ENCODE assay signal across 8 mouse cellular contexts in genomic region chr17:28951831-28952799, GRCm38 (mm10). TPM values are rescaled to one million over a fixed set of nuclear protein-coding genes. Genes with fewer than 3 reads are reported as not detected.
DNase-seq lines count a peak whose midpoint lies in the region; ATAC-seq and TF ChIP-seq lines count a peak whose summit lies in the region.

Gene Kctd20, plus strand, starts transcription at chr17:28951950.

- peaks cover 11% of the 10 kb centered on the region for H3K9me3 ChIP-seq in erythroblast, embryonic 14.5 days (ENCODE audit: control insufficient read depth, low read length)
- H3K9me3 ChIP-seq in heart, embryonic 12.5 days (replicated peaks), result peaks cover 5% of the 10 kb centered on the region; the same call in 1 of the 2 replicates
- H3K9me3 ChIP-seq in kidney, postnatal 0 days (replicated peaks; ENCODE audit: low read length), result 0 out of 2 replicates have a peak, but pooled peaks cover 5% of the 10 kb centered on the region
- H3K9me3 ChIP-seq in liver, embryonic 11.5 days (ENCODE audit: control insufficient read depth, low read length), result no peaks in the 10 kb centered on the region
- H3K9me3 ChIP-seq in stomach, embryonic 14.5 days (ENCODE audit: control insufficient read depth, low read depth, low read length), result no peaks in the 10 kb centered on the region

- peak within 1 kb of the TSS; percentile 82 for H3K4me3 ChIP-seq in C2C12 (ENCODE audit: insufficient read depth, poor library complexity, severe bottlenecking)
- H3K4me3 ChIP-seq in erythroblast, embryonic 14.5 days (replicated peaks), result peak within 1 kb of the TSS; percentile 73
- peak within 1 kb of the TSS; percentile 67 for H3K4me3 ChIP-seq in heart, embryonic 12.5 days
- peak within 1 kb of the TSS; percentile 50 for H3K4me3 ChIP-seq in kidney, postnatal 0 days (replicated peaks; ENCODE audit: low read depth, low read length)
- H3K4me3 ChIP-seq in liver, embryonic 11.5 days (ENCODE audit: low read depth, low read length), result peak within 1 kb of the TSS; percentile 60
- peak within 1 kb of the TSS; percentile 65 for H3K4me3 ChIP-seq in stomach, embryonic 14.5 days (ENCODE audit: low read depth, low read length)

- H3K79me2 ChIP-seq in C2C12 (ENCODE audit: control insufficient read depth, insufficient read depth), result peaks cover 49% of the 10 kb centered on the region

- under 1% methylated on average over 78 of the region's 80 CpGs for WGBS in heart, embryonic 12.5 days
- under 1% methylated on average over 69 of the region's 80 CpGs for WGBS in kidney, postnatal 0 days
- under 1% methylated on average over 79 of the region's 80 CpGs for WGBS in liver, embryonic 11.5 days
- WGBS in stomach, embryonic 14.5 days, result under 1% methylated on average over 80 of the region's 80 CpGs

- DNase-seq in brain, embryonic 14.5 days (ENCODE audit: low read depth), result peak; percentile 96
- peak; percentile 86 for DNase-seq in kidney, postnatal 0 days (ENCODE audit: low spot score)
- peak; percentile 98 for DNase-seq in liver, embryonic 11.5 days (ENCODE audit: low spot score)
- DNase-seq in naive thymus-derived CD4-positive, alpha-beta T cell, adult 2 months (ENCODE audit: low read depth), result peak; percentile 94

- H3K9ac ChIP-seq in heart, embryonic 12.5 days, result peak within 1 kb of the TSS; percentile 76
- peak within 1 kb of the TSS; percentile 83 for H3K9ac ChIP-seq in kidney, postnatal 0 days (ENCODE audit: low read depth, low read length)
- H3K9ac ChIP-seq in liver, embryonic 11.5 days (ENCODE audit: low read depth, low read length), result peak within 1 kb of the TSS; percentile 85
- H3K9ac ChIP-seq in stomach, embryonic 14.5 days (replicated peaks; ENCODE audit: low read depth, low read length), result peak within 1 kb of the TSS; percentile 64

- H3K79me3 ChIP-seq in C2C12 (ENCODE audit: low read depth), result peaks cover 46% of the 10 kb centered on the region

- H3K27ac ChIP-seq in heart, embryonic 12.5 days (ENCODE audit: poor library complexity, severe bottlenecking), result peak within 1 kb of the TSS; percentile 89
- H3K27ac ChIP-seq in kidney, postnatal 0 days, result peak within 1 kb of the TSS; percentile 91
- peak within 1 kb of the TSS; percentile 87 for H3K27ac ChIP-seq in liver, embryonic 11.5 days (ENCODE audit: low read depth, low read length)
- peak within 1 kb of the TSS; percentile 96 for H3K27ac ChIP-seq in stomach, embryonic 14.5 days (ENCODE audit: low read length)

- peak within 1 kb of the TSS; percentile 92 for H3ac ChIP-seq in C2C12 (ENCODE audit: control insufficient read depth, insufficient read length, low read depth)

- H3K4me1 ChIP-seq in erythroblast, embryonic 14.5 days (ENCODE audit: control insufficient read depth), result peaks cover 43% of the 10 kb centered on the region
- peaks cover 19% of the 10 kb centered on the region for H3K4me1 ChIP-seq in heart, embryonic 12.5 days (replicated peaks)
- H3K4me1 ChIP-seq in kidney, postnatal 0 days (replicated peaks; ENCODE audit: insufficient read depth, low read length), result peaks cover 15% of the 10 kb centered on the region
- H3K4me1 ChIP-seq in liver, embryonic 11.5 days (replicated peaks; ENCODE audit: control insufficient read depth, insufficient read depth, low read length), result peaks cover 21% of the 10 kb centered on the region
- peaks cover 14% of the 10 kb centered on the region for H3K4me1 ChIP-seq in stomach, embryonic 14.5 days (ENCODE audit: control insufficient read depth, insufficient read depth, low read length)

- peak; percentile 100 for TF ChIP-seq POLR2A in brain, embryonic 14.5 days (IDR thresholded peaks at IDR 0.05; ENCODE audit: borderline replicate concordance, extremely low read depth, insufficient read depth, insufficient read length, poor library complexity, severe bottlenecking)

- H3K27me3 ChIP-seq in C2C12 (ENCODE audit: control insufficient read depth, insufficient read depth, insufficient read length), result no peaks in the 10 kb centered on the region
- H3K27me3 ChIP-seq in erythroblast, embryonic 14.5 days (ENCODE audit: control insufficient read depth), result peaks cover 4% of the 10 kb centered on the region; the same call in 1 of the 2 replicates
- H3K27me3 ChIP-seq in heart, embryonic 12.5 days (replicated peaks), result no peaks in the 10 kb centered on the region
- H3K27me3 ChIP-seq in kidney, postnatal 0 days (ENCODE audit: insufficient read depth, low read length), result no peaks in the 10 kb centered on the region
- no peaks in the 10 kb centered on the region for H3K27me3 ChIP-seq in liver, embryonic 11.5 days (replicated peaks; ENCODE audit: control insufficient read depth, insufficient read depth, low read length)
- no peaks in the 10 kb centered on the region for H3K27me3 ChIP-seq in stomach, embryonic 14.5 days (ENCODE audit: control insufficient read depth, insufficient read depth, low read length)

- TF ChIP-seq CTCF in C2C12 (IDR thresholded peaks at IDR 0.05; ENCODE audit: control insufficient read depth, insufficient read depth, insufficient read length), result no peak
- no peak for TF ChIP-seq CTCF in brain, embryonic 14.5 days (IDR thresholded peaks at IDR 0.05; ENCODE audit: borderline replicate concordance, extremely low read depth, insufficient read depth, insufficient read length)
- TF ChIP-seq CTCF in kidney, postnatal 0 days (IDR thresholded peaks at IDR 0.05; ENCODE audit: low read depth), result no peak

- peak; percentile 94 for ATAC-seq in heart, embryonic 12.5 days (ENCODE audit: insufficient number of reproducible peaks, low FRiP score)
- peak; percentile 93 for ATAC-seq in kidney, postnatal 0 days (replicated peaks; ENCODE audit: low FRiP score, low read depth)
- ATAC-seq in liver, embryonic 11.5 days (replicated peaks; ENCODE audit: low FRiP score), result peak; percentile 89
- ATAC-seq in stomach, embryonic 14.5 days (ENCODE audit: insufficient number of reproducible peaks, insufficient read depth, low FRiP score, low read depth), result peak; percentile 92

- peaks cover 5% of the 10 kb centered on the region for H3K36me3 ChIP-seq in C2C12 (ENCODE audit: control insufficient read depth, insufficient read depth)
- peaks cover 33% of the 10 kb centered on the region for H3K36me3 ChIP-seq in erythroblast, embryonic 14.5 days (ENCODE audit: control insufficient read depth)
- peaks cover 6% of the 10 kb centered on the region; the same call in 1 of the 2 replicates for H3K36me3 ChIP-seq in heart, embryonic 12.5 days
- H3K36me3 ChIP-seq in kidney, postnatal 0 days (ENCODE audit: insufficient read depth, low read length), result no peaks in the 10 kb centered on the region
- H3K36me3 ChIP-seq in liver, embryonic 11.5 days (ENCODE audit: control insufficient read depth, insufficient read depth, low read length), result peaks cover 4% of the 10 kb centered on the region; the same call in 1 of the 2 replicates
- H3K36me3 ChIP-seq in stomach, embryonic 14.5 days (ENCODE audit: control insufficient read depth, insufficient read depth, low read length), result no peaks in the 10 kb centered on the region; the same call in 1 of the 2 replicates

- H3K4me2 ChIP-seq in heart, embryonic 12.5 days, result peak within 1 kb of the TSS; percentile 86
- peak within 1 kb of the TSS; percentile 81 for H3K4me2 ChIP-seq in kidney, postnatal 0 days (ENCODE audit: low read length)
- peak within 1 kb of the TSS; percentile 93 for H3K4me2 ChIP-seq in liver, embryonic 11.5 days
- peak within 1 kb of the TSS; percentile 89 for H3K4me2 ChIP-seq in stomach, embryonic 14.5 days (replicated peaks; ENCODE audit: low read depth, low read length)

TF ChIP-seq in C2C12, 6 proteins besides CTCF, POLR2A, EP300 and RAD21:
- TF ChIP-seq MAX (IDR thresholded peaks at IDR 0.05), result no peak
- TF ChIP-seq FOSL1 (IDR thresholded peaks at IDR 0.05; ENCODE audit: insufficient read depth, low read length, poor library complexity, severe bottlenecking), result no peak

RNA-seq across cellular contexts. Expression of gene Kctd20, which starts in this region (rescaled TPM):
- 33.0 TPM for polyA plus RNA-seq in C2C12 (2012; fragmentation: generic; extraction: Trizol)
- polyA plus RNA-seq in brain, embryonic 14.5 days (2012; rRNA removed), result 73.1 and 75.8 TPM in 2 replicates
- 11.3 and 19.7 TPM in 2 replicates for polyA plus RNA-seq in erythroblast, embryonic 14.5 days (2012)
- polyA plus RNA-seq in heart, embryonic 12.5 days (2016; fragmentation: Nextera tagmentation; extraction: Ambion mirVana), result 75.8 and 77.5 TPM in 2 replicates
- polyA plus RNA-seq in kidney, postnatal 0 days (2015; fragmentation: Nextera tagmentation; extraction: Ambion mirVana), result 54.5 and 58.8 TPM in 2 replicates
- 75.2 and 89.2 TPM in 2 replicates for polyA plus RNA-seq in liver, embryonic 11.5 days (2014; fragmentation: Nextera tagmentation; extraction: Ambion mirVana)
- polyA plus RNA-seq in stomach, embryonic 14.5 days (2014; fragmentation: Nextera tagmentation; extraction: Ambion mirVana), result 75.9 and 78.8 TPM in 2 replicates

Comparison
In these comparisons a context has a peak if more than half of its experiments do, and no peak if none do; other contexts are left out.
1. Peak in every context shown above with its lines: DNase-seq, ATAC-seq, H3K4me3 ChIP-seq and H3K27ac ChIP-seq.